Mouse (Mus musculus): ENCODE measurements around the gene Tbpl1. TPM values are rescaled to one million over a fixed set of nuclear protein-coding genes. Genes with fewer than 3 reads are reported as not detected.

Tbpl1 gene
- polyA plus RNA-seq, 1 experiment = 185 TPM

- TF ChIP-seq CTCF (IDR thresholded peaks at IDR 0.05; ENCODE audit: control insufficient read depth, insufficient read depth, insufficient replicate concordance, low read depth, low read length) (no peak), POLR2A (IDR thresholded peaks at IDR 0.05; ENCODE audit: control insufficient read depth, low read depth, low read length) (no peak)
- H3K4me1 ChIP-seq (ENCODE audit: control insufficient read depth, insufficient read depth, low read length) = peaks cover 2% of the 10 kb centered on the region
Observed at GRCm38 (mm10) chr10:22726295-22726694, 5.4 kb downstream of the Tbpl1 start.

GRCm38 (mm10) chr10:22725166-22725565, 6.6 kb downstream of the Tbpl1 start:
- Histone ChIP-seq H3K4me3 (ENCODE audit: control insufficient read depth, low read depth, low read length) (no peak overlapping the region), H3K4me1 (ENCODE audit: control insufficient read depth, insufficient read depth, low read length) (peaks cover 2% of the 10 kb centered on the region), H3K36me3 (ENCODE audit: control insufficient read depth, insufficient read depth, low read length) (no peaks in the 10 kb centered on the region), H3K27ac (ENCODE audit: control insufficient read depth, insufficient read depth, low read depth, low read length) (no peak overlapping the region), H3K27me3 (ENCODE audit: control insufficient read depth, insufficient read depth, low read length) (no peaks in the 10 kb centered on the region)
- no peak for TF ChIP-seq POLR2A (IDR thresholded peaks at IDR 0.05; ENCODE audit: control insufficient read depth, low read depth, low read length)
- TF ChIP-seq CTCF (IDR thresholded peaks at IDR 0.05; ENCODE audit: control insufficient read depth, insufficient read depth, insufficient replicate concordance, low read depth, low read length) = no peak

More at GRCm38 (mm10) chr10:22726295-22726694, 5.4 kb downstream of the Tbpl1 start:
- Histone ChIP-seq H3K4me3 (ENCODE audit: control insufficient read depth, low read depth, low read length) (no peak overlapping the region), H3K27me3 (ENCODE audit: control insufficient read depth, insufficient read depth, low read length) (no peaks in the 10 kb centered on the region), H3K36me3 (ENCODE audit: control insufficient read depth, insufficient read depth, low read length) (no peaks in the 10 kb centered on the region; the same call in 1 of the 2 replicates), H3K27ac (ENCODE audit: control insufficient read depth, insufficient read depth, low read depth, low read length) (no peak overlapping the region)

GRCm38 (mm10) chr10:22720781-22721529, 10.8 kb downstream of the Tbpl1 start:
- Histone ChIP-seq H3K27me3 (ENCODE audit: control insufficient read depth, insufficient read depth, low read length) (no peaks in the 10 kb centered on the region), H3K27ac (ENCODE audit: control insufficient read depth, insufficient read depth, low read depth, low read length) (no peak overlapping the region), H3K4me1 (ENCODE audit: control insufficient read depth, insufficient read depth, low read length) (no peaks in the 10 kb centered on the region), H3K36me3 (ENCODE audit: control insufficient read depth, insufficient read depth, low read length) (no peaks in the 10 kb centered on the region), H3K4me3 (ENCODE audit: control insufficient read depth, low read depth, low read length) (no peak overlapping the region)
- TF ChIP-seq POLR2A (IDR thresholded peaks at IDR 0.05; ENCODE audit: control insufficient read depth, low read depth, low read length) (no peak), CTCF (IDR thresholded peaks at IDR 0.05; ENCODE audit: control insufficient read depth, insufficient read depth, insufficient replicate concordance, low read depth, low read length) (no peak)

- no peaks in the 10 kb centered on the region for H3K27me3 ChIP-seq (ENCODE audit: control insufficient read depth, insufficient read depth, low read length)
- TF ChIP-seq POLR2A (IDR thresholded peaks at IDR 0.05; ENCODE audit: control insufficient read depth, low read depth, low read length) (no peak), CTCF (IDR thresholded peaks at IDR 0.05; ENCODE audit: control insufficient read depth, insufficient read depth, insufficient replicate concordance, low read depth, low read length) (no peak)
- H3K4me1 ChIP-seq (ENCODE audit: control insufficient read depth, insufficient read depth, low read length) = no peaks in the 10 kb centered on the region
- no peak overlapping the region for H3K4me3 ChIP-seq (ENCODE audit: control insufficient read depth, low read depth, low read length)
- no peaks in the 10 kb centered on the region for H3K36me3 ChIP-seq (ENCODE audit: control insufficient read depth, insufficient read depth, low read length)
- H3K27ac ChIP-seq (ENCODE audit: control insufficient read depth, insufficient read depth, low read depth, low read length) = no peak overlapping the region
Observed at GRCm38 (mm10) chr10:22718475-22718874, 13.3 kb downstream of the Tbpl1 start.

GRCm38 (mm10) chr10:22714520-22714919, 17.2 kb downstream of the Tbpl1 start:
- TF ChIP-seq POLR2A (IDR thresholded peaks at IDR 0.05; ENCODE audit: control insufficient read depth, low read depth, low read length) (no peak), CTCF (IDR thresholded peaks at IDR 0.05; ENCODE audit: control insufficient read depth, insufficient read depth, insufficient replicate concordance, low read depth, low read length) (peak; percentile 46; the same call in 1 of the 2 replicates)
- Histone ChIP-seq H3K27me3 (ENCODE audit: control insufficient read depth, insufficient read depth, low read length) (no peaks in the 10 kb centered on the region), H3K4me1 (ENCODE audit: control insufficient read depth, insufficient read depth, low read length) (no peaks in the 10 kb centered on the region; the same call in 1 of the 2 replicates), H3K4me3 (ENCODE audit: control insufficient read depth, low read depth, low read length) (no peak overlapping the region), H3K27ac (ENCODE audit: control insufficient read depth, insufficient read depth, low read depth, low read length) (no peak overlapping the region), H3K36me3 (ENCODE audit: control insufficient read depth, insufficient read depth, low read length) (no peaks in the 10 kb centered on the region; the same call in 1 of the 2 replicates)

- H3K4me1 ChIP-seq (ENCODE audit: control insufficient read depth, insufficient read depth, low read length) = no peaks in the 10 kb centered on the region; the same call in 1 of the 2 replicates
- no peak overlapping the region for H3K4me3 ChIP-seq (ENCODE audit: control insufficient read depth, low read depth, low read length)
- no peak overlapping the region for H3K27ac ChIP-seq (ENCODE audit: control insufficient read depth, insufficient read depth, low read depth, low read length)
- TF ChIP-seq POLR2A (IDR thresholded peaks at IDR 0.05; ENCODE audit: control insufficient read depth, low read depth, low read length) (no peak), CTCF (IDR thresholded peaks at IDR 0.05; ENCODE audit: control insufficient read depth, insufficient read depth, insufficient replicate concordance, low read depth, low read length) (no peak)
- H3K27me3 ChIP-seq (ENCODE audit: control insufficient read depth, insufficient read depth, low read length) = no peaks in the 10 kb centered on the region
- H3K36me3 ChIP-seq (ENCODE audit: control insufficient read depth, insufficient read depth, low read length) = peaks cover 1% of the 10 kb centered on the region
Observed at GRCm38 (mm10) chr10:22712955-22713354, 18.8 kb downstream of the Tbpl1 start.

- H3K36me3 ChIP-seq (ENCODE audit: control insufficient read depth, insufficient read depth, low read length) = peaks cover 3% of the 10 kb centered on the region
- no peak for TF ChIP-seq POLR2A (IDR thresholded peaks at IDR 0.05; ENCODE audit: control insufficient read depth, low read depth, low read length)
- no peak for TF ChIP-seq CTCF (IDR thresholded peaks at IDR 0.05; ENCODE audit: control insufficient read depth, insufficient read depth, insufficient replicate concordance, low read depth, low read length)
- H3K27ac ChIP-seq (ENCODE audit: control insufficient read depth, insufficient read depth, low read depth, low read length) = no peak overlapping the region
- H3K4me1 ChIP-seq (ENCODE audit: control insufficient read depth, insufficient read depth, low read length) = no peaks in the 10 kb centered on the region; the same call in 1 of the 2 replicates
- H3K4me3 ChIP-seq (ENCODE audit: control insufficient read depth, low read depth, low read length) = no peak overlapping the region
- H3K27me3 ChIP-seq (ENCODE audit: control insufficient read depth, insufficient read depth, low read length) = no peaks in the 10 kb centered on the region
Observed at GRCm38 (mm10) chr10:22710173-22710777, 21.5 kb downstream of the Tbpl1 start.

All from testis, adult 2 months (tissue).